Mouse (Mus musculus): Measurements from ENCODE around the gene Inmt.

DNA sequence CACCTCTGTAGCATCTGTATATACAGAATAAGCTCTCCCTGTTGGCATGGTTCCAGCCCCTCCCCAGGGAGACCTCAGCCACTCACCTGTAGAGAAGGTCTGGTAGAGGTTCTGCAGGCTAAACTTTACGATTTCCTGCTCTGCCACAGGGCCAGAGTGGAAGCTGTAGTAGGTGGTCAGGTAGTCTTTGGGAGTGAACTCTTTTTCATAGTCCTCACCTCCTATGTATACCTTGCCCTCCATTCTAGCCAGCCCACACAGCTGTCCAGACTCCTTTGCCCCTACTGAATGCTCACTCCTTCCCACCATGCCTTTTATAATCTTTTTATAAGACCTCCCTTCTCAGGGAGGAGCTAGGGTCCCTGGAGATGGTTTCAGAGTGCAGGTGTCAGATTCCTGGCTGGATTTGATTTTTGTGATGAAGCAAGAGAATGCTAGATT is at the start of gene Inmt:
- peak; percentile 15 for TF ChIP-seq POLR2A (IDR thresholded peaks at IDR 0.05; ENCODE audit: low read depth, low read length)
- no peak for TF ChIP-seq CTCF (conservative IDR thresholded peaks at IDR 0.05; ENCODE audit: insufficient read depth, insufficient read length, low read depth, low read length)
